Mouse (Mus musculus) ovary, postnatal 10 days (tissue): ENCODE results near the gene Zfyve9.

Experiments
- DNase-seq: peaks from one replicate; pipeline ENCODE4 v3.0.0; 2022; ENCODE audit warnings: low spot score

Zfyve9 gene

DNA sequence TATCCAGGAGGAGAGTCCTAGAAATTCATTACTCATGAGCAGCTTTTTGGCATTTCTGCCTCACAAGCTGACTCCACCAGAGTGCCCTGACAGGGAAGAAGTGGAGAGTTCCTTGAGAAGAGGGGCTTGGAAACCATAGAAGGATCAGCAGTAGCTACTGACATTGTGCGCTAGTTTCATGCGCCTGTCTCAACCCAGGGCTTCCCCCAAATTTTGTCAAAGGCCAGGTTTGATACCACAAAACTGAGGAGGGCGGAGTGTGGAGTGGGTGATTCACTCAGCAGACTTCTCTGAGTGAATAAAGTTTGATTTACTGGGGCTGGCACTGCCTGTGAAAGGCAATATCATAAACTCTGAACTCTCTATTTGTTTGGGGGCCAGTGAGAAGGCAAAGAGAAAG is 171.9 kb downstream of the Zfyve9 start:
- DNase-seq, result no peak

DNA sequence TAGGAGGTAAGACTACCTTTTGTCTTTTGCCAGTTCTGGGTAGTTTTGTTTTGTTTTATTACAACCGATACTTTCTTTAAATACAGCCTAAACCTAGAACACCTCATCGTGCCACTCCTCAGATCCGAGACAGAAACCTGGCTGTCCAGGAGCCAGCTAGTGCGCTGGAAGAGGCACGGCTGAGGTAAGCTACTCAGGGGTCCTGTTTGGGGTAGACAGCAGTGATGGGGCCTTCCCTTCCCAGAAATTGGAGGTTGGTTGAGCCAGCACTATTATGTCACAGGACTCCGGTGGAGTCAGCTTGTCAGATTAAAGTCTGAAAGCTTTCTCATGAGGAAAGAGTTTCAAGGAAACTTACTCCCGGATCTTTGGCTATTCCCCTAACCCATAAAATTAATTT is 178.7 kb downstream of the Zfyve9 start:
- DNase-seq, result no peak

DNA sequence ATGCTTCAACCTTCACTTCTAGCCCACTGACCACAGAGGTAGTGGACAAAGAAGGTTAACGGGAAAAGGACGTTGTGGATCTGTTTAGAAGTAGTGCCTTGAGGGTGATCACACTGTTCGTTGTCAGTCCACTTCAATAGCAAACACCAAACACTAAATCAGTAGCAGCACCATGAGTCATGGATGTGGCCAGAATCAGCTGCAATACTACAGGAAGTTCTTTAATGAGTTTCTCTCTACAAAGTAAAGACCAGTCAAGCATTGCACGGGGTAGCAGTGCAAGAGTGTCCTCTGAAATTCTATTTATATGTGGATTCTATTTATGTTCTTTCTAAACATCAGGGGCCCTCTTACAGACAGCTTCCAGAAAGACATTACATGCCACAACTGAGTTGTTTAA is 182.3 kb downstream of the Zfyve9 start:
- DNase-seq, result no peak

DNA sequence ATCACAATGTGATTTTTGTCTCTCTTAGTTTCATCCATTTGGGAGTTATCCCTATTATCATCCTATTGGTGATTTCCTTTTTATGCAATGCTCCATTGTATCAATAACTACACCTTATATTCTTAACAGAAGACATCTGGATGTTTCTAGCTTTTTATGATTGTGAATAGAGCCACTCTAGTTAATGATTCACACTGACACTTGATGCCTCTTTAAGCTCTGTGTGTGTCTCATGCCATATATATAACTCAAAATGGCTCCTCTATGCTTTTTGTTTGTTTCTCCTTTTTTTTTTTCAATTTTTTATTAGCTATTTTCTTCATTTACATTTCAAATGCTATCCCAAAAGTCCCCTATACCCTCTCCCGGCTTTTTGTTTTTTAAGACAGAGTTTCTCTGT is 184.8 kb downstream of the Zfyve9 start:
- no peak for DNase-seq

DNA sequence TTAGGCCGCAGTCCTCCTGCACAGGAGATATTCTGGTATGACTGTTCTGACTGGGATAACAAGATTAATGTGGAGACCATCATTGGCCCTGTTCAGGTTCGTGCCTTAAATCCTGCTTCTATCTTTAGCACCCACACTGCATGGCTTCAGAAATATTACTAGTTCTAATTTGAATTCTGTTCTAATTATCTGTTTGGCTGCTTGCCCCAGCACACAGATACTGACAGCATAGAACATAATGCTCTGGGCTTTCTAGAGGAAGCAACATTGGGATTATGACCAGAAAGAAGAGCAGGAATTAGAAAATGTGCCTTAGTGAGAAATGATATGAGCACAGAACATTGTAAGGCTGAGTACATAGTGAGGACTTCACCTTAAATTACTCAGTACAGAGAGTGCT is 187.2 kb downstream of the Zfyve9 start:
- no peak for DNase-seq
